Mouse (Mus musculus): ENCODE data around the gene Medag.

DNA sequence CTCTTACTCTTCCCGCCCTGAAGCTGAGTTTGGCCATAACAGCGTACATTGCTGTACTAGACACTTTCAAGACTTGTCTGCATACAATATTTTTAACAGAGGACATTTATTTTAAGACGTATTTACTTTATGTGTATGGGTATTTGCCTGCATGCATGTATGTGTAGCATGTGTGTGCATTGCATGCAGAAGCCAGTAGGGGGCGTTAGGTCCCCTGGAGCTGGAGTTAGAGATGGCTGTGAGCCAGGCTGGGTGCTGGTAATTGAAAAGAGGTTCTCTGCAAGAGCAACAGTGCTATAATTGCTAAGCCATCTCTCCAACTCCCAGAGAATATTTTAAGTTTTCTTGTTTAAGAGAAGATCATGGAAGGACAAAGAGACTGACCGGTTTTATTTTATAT is 6.8 kb upstream of the Medag start:
- TF ChIP-seq CTCF (IDR thresholded peaks at IDR 0.05; ENCODE audit: low read depth): 0 out of 2 replicates have a peak, but pooled peaks have one; percentile 7
- no peak for TF ChIP-seq EP300 (IDR thresholded peaks at IDR 0.05; ENCODE audit: low read depth)

Data from liver, postnatal 0 days (tissue).